Mouse (Mus musculus) testis, adult 2 months (tissue): Measurements from ENCODE around the gene Syne4.

Experiments used
- CTCF ChIP-seq: fragments of 200-500 bp; IDR thresholded peaks from 2 replicates; pipeline ENCODE4 v1.5.1; 2012; ENCODE audit warnings: low read depth, mild to moderate bottlenecking, inconsistent platforms, low read length, moderate library complexity; ENCODE audit not compliant: control insufficient read depth, insufficient read depth, insufficient replicate concordance
- POLR2A ChIP-seq: fragments of 200-500 bp; IDR thresholded peaks from 2 replicates; pipeline ENCODE4 v1.6.1; 2012; ENCODE audit warnings: low read depth, mild to moderate bottlenecking, inconsistent platforms, low read length, moderate library complexity; ENCODE audit not compliant: control insufficient read depth

DNA sequence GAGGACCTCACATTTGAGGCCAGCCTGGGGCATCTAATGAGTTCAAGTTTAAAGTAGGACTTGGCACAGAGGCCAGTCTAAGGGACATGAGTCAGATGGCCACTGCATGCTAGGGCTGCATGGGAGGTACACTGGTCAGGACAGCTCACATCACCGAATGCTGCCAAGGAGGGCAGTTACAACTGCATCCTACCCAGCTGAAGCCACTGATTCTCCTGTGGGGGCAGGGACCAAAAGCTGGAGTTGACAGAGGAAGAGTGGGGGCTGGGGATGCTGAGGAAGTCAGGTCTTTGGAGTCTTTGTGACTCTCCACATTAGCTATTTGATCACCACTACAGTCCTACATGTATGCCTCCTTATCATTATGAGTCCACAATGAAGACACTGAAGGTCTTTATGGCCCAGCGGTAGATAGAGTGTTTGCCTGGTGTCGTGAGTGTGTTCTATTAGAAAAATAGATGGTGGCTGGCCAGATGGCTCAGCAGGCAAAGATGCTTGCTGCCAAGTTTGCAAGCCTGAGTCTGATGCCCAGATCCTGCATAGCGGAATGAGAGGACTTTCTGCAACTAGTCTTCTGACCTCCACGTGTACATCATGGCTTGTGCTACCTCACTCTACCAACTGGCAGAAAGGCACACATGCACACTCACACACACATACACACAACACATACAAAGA lies 25.0 kb downstream of the Syne4 start:
- TF ChIP-seq CTCF, result no peak
- TF ChIP-seq POLR2A, result no peak
